Mouse (Mus musculus) adrenal gland, postnatal 25 days (tissue): ENCODE results near the gene Spata25. TPM values are rescaled to one million over a fixed set of nuclear protein-coding genes. Genes with fewer than 3 reads are reported as not detected.
"Not testable (repeated sequence)": the region's sequence is repeated elsewhere in the genome, so short reads cannot be mapped to it uniquely, and the experiment has no call there.

Experiments
- DNase-seq: peaks from one replicate; pipeline ENCODE4 v3.0.0; 2021; ENCODE audit warnings: mixed read lengths
- long read RNA-seq: library from polyadenylated mRNA; stranded (forward); transcript quantifications from one replicate; pipeline ENCODE4 v2.0.0, GENCODE M21; 2021
- total RNA-seq: library from RNA; stranded (reverse); gene quantifications from 2 replicates; pipeline ENCODE4 v1.2.3, GENCODE M21; 2021

Spata25 gene
- not detected in 2 replicates for total RNA-seq
- long read RNA-seq = 0 reads

GRCm38 (mm10) chr2:164828437-164828836, at the start of gene Spata25:
Gene Spata25, minus strand, starts transcription at chr2:164828537.
- DNase-seq = no peak

GRCm38 (mm10) chr2:164877376-164878215, 49.3 kb upstream of the Spata25 start:
- not testable (repeated sequence) for DNase-seq

GRCm38 (mm10) chr2:164875648-164876047, 47.3 kb upstream of the Spata25 start:
- DNase-seq = not testable (repeated sequence)

DNA sequence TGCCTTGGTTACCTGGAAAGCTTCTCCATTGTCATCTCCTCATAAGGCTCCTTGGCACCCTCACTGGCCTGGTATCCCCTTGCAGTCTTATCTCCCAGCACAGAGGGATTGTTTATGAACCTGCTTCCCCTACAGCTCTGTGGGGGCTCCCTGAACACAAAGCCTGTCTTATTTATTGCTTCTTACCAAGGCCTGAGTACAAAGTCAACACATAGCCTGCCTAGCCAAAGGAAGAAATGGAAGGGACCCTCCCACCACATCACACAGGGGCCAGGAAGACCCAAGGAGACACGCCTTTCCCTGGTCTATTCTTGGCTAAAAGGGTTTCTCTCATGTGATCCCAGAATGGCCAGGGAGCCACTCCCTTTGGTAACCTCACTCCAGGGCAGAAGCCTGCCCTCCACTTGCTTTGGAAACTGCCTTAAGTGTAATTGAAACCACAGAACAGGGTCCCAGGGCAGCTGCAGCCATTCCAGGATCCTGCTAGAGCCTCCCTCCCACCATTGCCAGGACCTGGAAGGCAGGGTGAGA, 46.0 kb upstream of the Spata25 start:
- no peak for DNase-seq

DNA sequence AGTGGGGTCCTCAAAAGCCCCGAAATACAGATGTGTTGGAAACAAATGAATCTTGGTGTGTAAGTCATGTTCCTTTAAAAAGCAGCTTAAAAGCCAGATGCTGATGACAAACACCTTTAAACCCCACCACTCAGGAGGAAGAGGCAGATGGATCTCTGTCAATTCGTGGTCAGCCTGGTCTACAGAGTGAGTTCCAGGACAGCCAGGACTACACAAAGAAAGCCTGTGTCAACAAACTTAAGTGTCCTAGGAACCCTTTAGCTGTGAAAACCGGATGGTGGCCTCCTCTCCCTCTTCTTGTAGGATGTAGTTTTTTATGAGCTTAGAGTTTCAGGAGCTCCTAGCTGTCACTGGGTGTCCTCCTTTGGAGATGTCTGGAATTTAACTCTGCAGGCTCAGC, 45.3 kb upstream of the Spata25 start:
- DNase-seq = no peak

GRCm38 (mm10) chr2:164871602-164872303, 43.4 kb upstream of the Spata25 start:
- DNase-seq = no peak

DNA sequence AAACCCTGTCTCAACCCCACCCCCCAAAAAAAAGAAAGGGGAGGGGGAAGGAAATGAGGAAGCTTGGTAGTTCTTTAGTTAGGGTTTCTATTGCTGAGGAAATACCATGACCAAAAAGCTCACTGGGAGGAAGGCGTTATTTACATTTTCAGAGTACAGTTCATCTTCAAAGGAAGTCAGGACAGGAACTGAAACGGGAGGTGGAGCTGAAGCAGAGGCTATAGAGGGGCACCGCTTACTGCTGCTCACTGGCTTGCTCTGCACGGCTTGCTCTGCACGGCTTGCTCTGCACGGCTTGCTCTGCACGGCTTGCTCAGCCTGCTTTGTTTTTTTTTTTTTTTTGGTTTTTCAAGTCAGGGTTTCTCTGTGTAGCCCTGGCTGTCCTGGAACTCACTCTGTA, 40.2 kb upstream of the Spata25 start:
- DNase-seq = no peak

DNA sequence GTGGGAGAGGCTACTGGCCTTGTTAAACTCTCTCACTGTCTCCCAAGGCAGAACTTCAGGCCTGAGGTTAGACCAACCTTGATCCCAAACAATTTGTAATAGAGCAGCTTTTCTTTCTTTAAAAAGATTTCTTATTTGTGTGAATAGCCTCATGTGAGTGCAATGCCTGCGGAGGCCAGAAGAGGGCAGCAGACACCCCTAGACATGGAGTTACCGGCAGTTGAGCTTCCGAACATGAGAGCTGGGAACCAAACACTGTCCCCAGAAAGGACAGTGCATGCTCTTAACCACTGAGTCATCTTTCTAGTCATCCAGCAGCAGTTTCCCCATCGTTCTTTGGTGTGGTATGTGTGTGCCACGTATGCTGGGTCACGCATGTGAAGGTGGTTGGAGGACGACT, 39.2 kb upstream of the Spata25 start:
- DNase-seq = no peak

- peak; percentile 60 for DNase-seq
Observed at GRCm38 (mm10) chr2:164866741-164867551, 38.6 kb upstream of the Spata25 start.

- DNase-seq = no peak
Observed at GRCm38 (mm10) chr2:164864593-164864992, 36.3 kb upstream of the Spata25 start.

DNA sequence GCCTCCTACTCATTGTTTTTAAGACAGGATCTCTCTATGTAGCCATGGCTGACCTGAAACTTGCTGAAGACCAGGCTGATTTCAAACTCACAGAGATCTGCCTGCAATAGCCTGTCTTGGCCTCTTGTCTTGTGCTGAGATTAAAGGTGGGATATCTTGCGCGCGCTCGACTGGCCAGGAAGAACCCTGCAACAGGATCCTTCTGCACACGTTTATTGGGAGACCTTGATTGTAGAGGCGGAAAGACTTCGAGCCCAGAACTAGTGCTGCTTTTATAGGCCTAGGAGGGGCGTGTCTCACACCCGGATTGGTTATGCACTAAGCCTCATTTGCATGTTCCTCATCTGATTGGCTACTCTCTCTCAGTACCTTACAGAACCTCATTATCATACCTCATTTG, 35.1 kb upstream of the Spata25 start:
- DNase-seq = not testable (repeated sequence)

GRCm38 (mm10) chr2:164862179-164862861, 34.0 kb upstream of the Spata25 start:
- DNase-seq = peak; percentile 67

DNA sequence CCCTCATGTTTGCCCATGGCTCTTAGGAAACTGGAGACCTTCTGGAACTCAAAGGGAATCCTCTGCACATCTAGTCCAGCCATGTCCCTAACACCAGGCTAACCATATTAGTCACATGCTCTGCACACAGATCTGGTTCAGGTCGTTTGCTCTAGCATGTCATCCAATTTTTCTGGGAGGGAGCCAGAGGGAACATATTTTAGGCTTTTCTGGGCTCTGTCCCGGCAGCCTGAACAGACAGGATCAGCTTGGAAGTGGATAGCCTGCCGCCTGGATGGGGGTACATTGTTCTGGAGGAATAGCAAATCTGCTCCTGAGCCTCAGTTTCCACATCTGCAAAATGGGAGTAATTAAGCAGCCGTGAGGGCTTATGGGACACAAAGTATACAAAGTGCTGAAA, 32.8 kb upstream of the Spata25 start:
- no peak for DNase-seq

GRCm38 (mm10) chr2:164859640-164860432, 31.5 kb upstream of the Spata25 start:
- no peak for DNase-seq

- no peak for DNase-seq
Observed at GRCm38 (mm10) chr2:164859155-164859554, 30.8 kb upstream of the Spata25 start.

DNA sequence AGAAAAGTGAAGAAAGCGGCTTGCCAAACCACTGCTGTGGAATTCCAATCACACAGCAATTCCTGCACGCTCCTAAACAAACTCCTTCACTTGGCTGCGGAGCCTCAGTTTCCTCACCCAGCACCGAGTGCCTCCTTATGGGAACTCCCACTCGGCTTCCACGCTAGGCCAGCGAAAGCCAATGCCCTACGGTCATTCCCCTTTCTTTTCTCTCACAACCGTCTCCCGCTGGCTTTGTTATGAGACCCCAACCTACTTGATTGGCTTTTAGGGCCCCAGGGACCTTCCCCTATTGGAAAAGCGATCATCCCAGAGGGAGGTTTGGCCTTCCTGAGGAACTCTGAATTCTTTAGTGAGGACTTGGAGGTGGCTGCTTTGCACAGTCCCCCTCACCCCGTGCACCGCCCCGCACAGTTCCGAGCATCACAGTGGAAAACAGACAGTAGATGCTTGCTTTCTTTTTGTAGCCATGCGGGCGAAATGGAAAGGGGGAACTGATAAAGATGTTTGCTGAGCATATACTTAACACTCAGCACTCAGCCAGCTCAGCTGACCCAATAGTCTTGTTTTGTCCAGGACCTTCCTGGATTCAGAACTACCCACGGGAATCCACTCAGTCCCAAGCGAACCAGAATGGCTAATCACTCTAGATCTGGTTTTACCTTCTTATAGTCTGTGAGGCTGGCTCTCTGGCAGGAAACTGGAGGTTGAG, 29.7 kb upstream of the Spata25 start:
- no peak for DNase-seq

- DNase-seq = peak; percentile 41
Observed at GRCm38 (mm10) chr2:164857101-164857821, 28.9 kb upstream of the Spata25 start, which contains the start of gene Pltp. Gene Pltp, minus strand, starts transcription at chr2:164857711.

DNA sequence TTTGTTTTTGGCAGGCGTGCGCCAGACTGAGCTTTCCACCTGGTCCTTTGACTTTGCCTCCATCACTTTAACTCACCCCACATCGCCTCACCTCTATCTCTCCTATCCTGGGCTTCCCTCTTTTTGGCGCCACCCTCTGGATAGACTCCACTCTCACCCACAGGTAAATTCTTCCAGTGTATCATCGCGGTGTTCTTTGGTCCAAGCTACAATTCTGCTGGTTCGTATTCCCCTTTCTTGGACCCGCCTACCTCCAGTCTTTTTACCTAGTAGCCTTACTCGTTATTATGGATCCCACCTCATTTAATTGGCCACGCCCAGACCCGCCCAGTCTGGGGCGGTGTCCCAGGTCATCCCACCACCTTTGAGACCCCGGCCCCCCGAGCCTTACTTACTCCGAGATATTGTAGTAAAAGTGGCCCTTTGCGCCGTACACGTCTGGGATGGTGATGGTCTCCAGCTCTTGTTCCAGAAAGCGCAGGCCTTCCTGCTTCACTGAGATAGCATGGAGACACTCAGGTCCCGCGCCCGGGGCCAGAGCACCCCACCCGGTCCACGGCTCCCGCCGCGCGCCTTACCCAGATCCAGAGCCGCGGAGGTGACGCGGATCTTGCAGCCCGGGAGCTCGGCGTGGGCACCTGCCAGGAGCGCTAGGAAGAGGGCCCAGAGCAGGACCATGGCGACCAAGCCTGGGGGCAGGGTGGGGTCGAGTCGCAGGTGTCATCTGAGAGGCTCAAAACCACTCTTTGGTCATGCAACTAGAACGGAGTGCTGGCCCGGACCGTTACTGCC, 28.2 kb upstream of the Spata25 start:
- no peak for DNase-seq

DNA sequence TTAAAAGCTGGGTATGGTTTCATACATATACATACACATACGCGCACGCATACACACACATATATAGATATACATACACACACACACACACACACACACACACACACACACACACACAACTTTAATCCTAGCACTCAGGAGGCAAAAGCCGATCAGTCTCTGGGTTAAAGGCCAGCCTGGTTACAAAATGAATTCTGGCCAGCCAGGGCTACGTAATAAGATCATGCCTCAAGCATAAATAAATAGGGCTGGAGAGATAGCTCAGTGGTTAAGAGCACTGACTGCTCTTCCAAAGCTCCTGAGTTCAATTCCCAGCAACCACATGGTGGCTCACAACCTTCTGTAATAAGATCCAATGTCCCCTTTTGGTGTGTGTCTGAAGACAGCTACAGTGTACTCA, 27.2 kb upstream of the Spata25 start:
- DNase-seq = not testable (repeated sequence)
